Mouse (Mus musculus) thymus, adult 2 months (tissue): ENCODE measurements around the gene Panx2. TPM values are rescaled to one million over a fixed set of nuclear protein-coding genes. Genes with fewer than 3 reads are reported as not detected.

Experiments
- DNase-seq: peaks from one replicate; pipeline ENCODE4 v3.0.0; 2021
- H3K27ac ChIP-seq: fragments of 200-500 bp; 2 replicates; pipeline ENCODE4 v1.5.1; 2012; ENCODE audit warnings: low read length, control low read depth; ENCODE audit not compliant: control insufficient read depth, insufficient read depth
- H3K27me3 ChIP-seq: fragments of 200-500 bp; 2 replicates; pipeline ENCODE4 v1.6.1; 2012; ENCODE audit warnings: mild to moderate bottlenecking, low read length, moderate library complexity, mixed read lengths; ENCODE audit not compliant: control insufficient read depth, insufficient read depth
- H3K36me3 ChIP-seq: fragments of 200-500 bp; 2 replicates; pipeline ENCODE4 v1.6.1; 2012; ENCODE audit warnings: mild to moderate bottlenecking, low read length, moderate library complexity; ENCODE audit not compliant: control insufficient read depth, insufficient read depth
- H3K4me1 ChIP-seq: fragments of 200-500 bp; replicated peaks from 2 replicates; pipeline ENCODE4 v1.6.1; 2012; ENCODE audit warnings: low read length; ENCODE audit not compliant: control insufficient read depth, insufficient read depth
- H3K4me3 ChIP-seq: fragments of 200-500 bp; 2 replicates; pipeline ENCODE4 v1.5.1; 2012; ENCODE audit warnings: mild to moderate bottlenecking, low read length, control low read depth, moderate library complexity; ENCODE audit not compliant: control insufficient read depth, insufficient read depth
- CTCF ChIP-seq: fragments of 200-500 bp; IDR thresholded peaks from 2 replicates; pipeline ENCODE4 v1.5.1; 2012; ENCODE audit warnings: mild to moderate bottlenecking, control low read depth, low read length, moderate library complexity, borderline replicate concordance; ENCODE audit not compliant: control insufficient read depth, poor library complexity, insufficient read depth; ENCODE audit errors: extremely low read depth
- POLR2A ChIP-seq: fragments of 200-500 bp; IDR thresholded peaks from 2 replicates; pipeline ENCODE4 v1.6.1; 2012; ENCODE audit warnings: mild to moderate bottlenecking, low read length, control low read depth, moderate library complexity; ENCODE audit not compliant: control insufficient read depth, poor library complexity, insufficient read depth; ENCODE audit errors: extremely low read depth
- WGBS: fragments of 180-500 bp; shearing (Covaris S2); methylation state at CpG from one replicate; pipeline ENCODE4 v1.1.7; 2018; 5-methylcytosine and 5-hydroxymethylcytosine counted together
- polyA plus RNA-seq: library from polyadenylated mRNA; depleted of rRNA; stranded (reverse); fragments of >200 nt; gene quantifications from 2 replicates; pipeline ENCODE4 v1.2.3, GENCODE M21; 2012

Gene Panx2
- polyA plus RNA-seq, 1 experiment, result 0.15 TPM

DNA sequence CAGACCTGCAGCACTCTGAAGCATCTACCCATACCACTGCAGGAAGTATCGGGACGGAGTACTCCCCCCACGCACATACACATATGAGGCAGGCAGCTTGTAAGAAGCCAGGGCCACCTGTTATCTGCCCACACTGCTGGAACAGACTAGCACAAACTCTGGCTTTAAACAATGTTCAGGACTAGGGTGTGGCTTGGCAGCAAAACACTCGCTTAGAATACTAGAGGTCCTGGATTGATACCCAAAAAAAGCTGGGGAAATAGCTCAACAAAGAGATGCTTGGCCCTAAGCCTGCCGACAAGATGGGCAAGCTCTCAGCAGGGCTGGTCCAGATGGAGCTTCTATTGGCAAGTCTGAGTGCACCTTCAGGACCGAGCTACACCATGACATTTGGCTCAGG, 4.0 kb downstream of the Panx2 start:
- H3K27me3 ChIP-seq, result peaks cover 8% of the 10 kb centered on the region; the same call in 1 of the 2 replicates
- no peaks in the 10 kb centered on the region for H3K36me3 ChIP-seq
- H3K4me3 ChIP-seq, result no peak overlapping the region
- no peak overlapping the region for H3K27ac ChIP-seq
- no peak for TF ChIP-seq POLR2A
- TF ChIP-seq CTCF, result no peak
- peaks cover 4% of the 10 kb centered on the region; the same call in 1 of the 2 replicates for H3K4me1 ChIP-seq
- 85% methylated on average over 6 of the region's 6 CpGs for WGBS
- DNase-seq, result no peak

DNA sequence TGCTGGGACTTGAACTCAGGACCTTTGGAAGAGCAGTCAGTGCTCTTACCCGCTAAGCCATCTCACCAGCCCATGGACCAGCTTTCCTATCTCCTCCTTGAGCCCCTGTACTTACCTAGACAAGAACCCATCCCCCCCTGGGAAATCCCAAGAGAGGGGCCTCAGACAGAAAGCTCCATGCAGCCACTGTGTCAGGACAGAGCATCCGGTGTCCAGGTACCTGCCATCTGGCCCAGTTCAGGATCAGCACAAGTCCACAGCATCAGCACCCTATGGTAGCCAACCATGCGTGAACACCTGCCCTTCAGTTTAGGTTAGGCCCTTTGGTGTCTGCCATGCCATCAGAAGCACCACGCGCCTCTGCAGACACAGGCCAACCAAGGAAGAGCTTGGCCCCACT, 5.4 kb downstream of the Panx2 start:
- Histone ChIP-seq H3K4me1 (peaks cover 4% of the 10 kb centered on the region; the same call in 1 of the 2 replicates), H3K27me3 (peaks cover 3% of the 10 kb centered on the region; the same call in 1 of the 2 replicates), H3K27ac (no peak overlapping the region), H3K4me3 (no peak overlapping the region), H3K36me3 (no peaks in the 10 kb centered on the region)
- no peak for DNase-seq
- TF ChIP-seq POLR2A, result no peak
- WGBS, result 99% methylated on average over 5 of the region's 5 CpGs

DNA sequence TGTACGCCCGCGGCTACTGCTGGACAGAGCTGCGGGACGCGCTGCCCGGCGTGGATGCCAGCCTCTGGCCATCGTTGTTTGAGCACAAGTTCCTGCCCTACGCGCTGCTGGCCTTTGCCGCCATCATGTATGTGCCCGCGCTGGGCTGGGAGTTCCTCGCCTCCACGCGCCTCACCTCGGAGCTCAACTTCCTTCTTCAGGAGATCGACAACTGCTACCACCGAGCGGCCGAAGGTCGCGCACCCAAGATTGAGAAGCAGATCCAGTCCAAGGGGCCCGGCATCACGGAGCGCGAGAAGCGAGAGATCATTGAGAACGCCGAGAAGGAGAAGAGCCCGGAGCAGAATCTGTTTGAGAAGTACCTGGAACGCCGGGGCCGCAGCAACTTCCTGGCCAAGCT, 8.1 kb downstream of the Panx2 start:
- DNase-seq, result no peak
- H3K4me1 ChIP-seq, result no peaks in the 10 kb centered on the region
- H3K4me3 ChIP-seq, result no peak overlapping the region
- no peaks in the 10 kb centered on the region; the same call in 1 of the 2 replicates for H3K27me3 ChIP-seq
- TF ChIP-seq CTCF (no peak), POLR2A (no peak)
- no peak overlapping the region for H3K27ac ChIP-seq
- no peaks in the 10 kb centered on the region for H3K36me3 ChIP-seq
- 36% methylated on average over 35 of the region's 35 CpGs for WGBS

DNA sequence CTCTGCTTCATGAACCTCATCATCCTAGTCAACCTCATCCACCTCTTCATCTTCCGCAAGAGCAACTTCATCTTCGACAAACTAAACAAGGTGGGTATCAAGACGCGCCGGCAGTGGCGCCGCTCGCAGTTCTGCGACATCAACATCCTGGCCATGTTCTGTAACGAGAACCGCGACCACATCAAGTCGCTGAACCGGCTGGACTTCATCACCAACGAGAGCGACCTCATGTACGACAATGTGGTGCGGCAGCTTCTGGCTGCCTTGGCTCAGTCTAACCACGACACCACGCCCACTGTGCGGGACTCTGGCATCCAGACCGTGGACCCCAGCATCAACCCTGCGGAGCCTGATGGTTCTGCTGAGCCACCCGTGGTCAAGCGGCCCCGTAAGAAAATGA, 8.7 kb downstream of the Panx2 start:
- H3K4me1 ChIP-seq, result no peaks in the 10 kb centered on the region
- no peak overlapping the region for H3K27ac ChIP-seq
- no peak overlapping the region for H3K4me3 ChIP-seq
- H3K36me3 ChIP-seq, result no peaks in the 10 kb centered on the region
- H3K27me3 ChIP-seq, result no peaks in the 10 kb centered on the region; the same call in 1 of the 2 replicates
- no peak for TF ChIP-seq CTCF
- no peak for TF ChIP-seq POLR2A
- no peak for DNase-seq
- WGBS, result 52% methylated on average over 26 of the region's 26 CpGs

DNA sequence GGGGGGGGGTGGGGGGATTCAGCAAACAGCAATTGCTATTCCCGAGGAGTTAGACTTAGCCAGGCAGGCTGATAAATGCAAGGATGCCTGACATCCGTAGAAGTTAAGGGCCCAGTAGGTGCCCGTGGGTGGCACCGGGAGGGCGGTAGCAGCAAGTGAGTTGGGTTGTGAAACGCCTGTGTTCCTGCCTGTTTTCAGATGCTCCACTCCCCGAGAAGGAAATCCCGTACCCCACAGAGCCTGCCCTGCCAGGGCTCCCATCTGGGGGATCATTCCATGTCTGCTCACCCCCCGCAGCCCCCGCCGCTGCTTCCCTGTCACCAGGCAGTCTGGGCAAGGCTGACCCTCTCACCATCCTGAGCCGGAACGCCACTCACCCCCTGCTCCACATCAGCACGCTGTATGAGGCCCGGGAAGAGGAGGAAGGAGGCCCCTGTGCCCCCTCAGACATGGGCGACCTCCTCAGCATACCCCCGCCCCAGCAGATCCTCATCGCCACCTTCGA, 9.9 kb downstream of the Panx2 start:
- no peak for TF ChIP-seq POLR2A
- TF ChIP-seq CTCF, result no peak
- Histone ChIP-seq H3K36me3 (no peaks in the 10 kb centered on the region), H3K4me3 (no peak overlapping the region), H3K4me1 (no peaks in the 10 kb centered on the region), H3K27ac (no peak overlapping the region), H3K27me3 (no peaks in the 10 kb centered on the region; the same call in 1 of the 2 replicates)
- 90% methylated on average over 19 of the region's 19 CpGs for WGBS
- DNase-seq, result no peak

DNA sequence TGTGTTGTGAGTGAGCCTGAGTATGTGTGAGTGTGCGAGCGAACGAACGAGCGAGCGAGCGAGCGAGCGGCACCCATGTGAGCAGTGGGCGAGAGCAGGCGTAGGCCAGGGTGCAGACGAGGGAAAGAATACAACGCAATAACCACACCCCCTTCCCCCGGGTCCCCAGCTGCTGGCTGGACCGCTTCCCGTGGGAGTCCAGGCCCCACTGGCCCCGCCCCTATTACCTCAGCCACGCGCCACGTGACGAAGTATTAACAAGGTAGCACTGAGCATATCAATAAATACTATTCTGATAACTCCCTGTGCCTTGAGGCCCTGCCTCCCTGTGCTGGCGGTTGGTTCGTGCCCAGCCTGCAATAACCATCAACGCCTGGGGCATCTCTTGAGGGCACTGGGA, 11.1 kb downstream of the Panx2 start:
- Histone ChIP-seq H3K4me1 (peaks cover 9% of the 10 kb centered on the region), H3K4me3 (no peak overlapping the region), H3K27ac (no peak overlapping the region), H3K36me3 (no peaks in the 10 kb centered on the region), H3K27me3 (no peaks in the 10 kb centered on the region; the same call in 1 of the 2 replicates)
- WGBS, result 92% methylated on average over 24 of the region's 24 CpGs
- TF ChIP-seq CTCF (no peak), POLR2A (no peak)
- no peak for DNase-seq
